Mouse (Mus musculus) cerebellum, adult 2 months (tissue): ENCODE measurements around the gene Zfp358.

ENCODE experiments used
- CTCF ChIP-seq: fragments of 200-500 bp; IDR thresholded peaks from 2 replicates; pipeline ENCODE4 v1.5.1; 2011; ENCODE audit warnings: low read depth, mild to moderate bottlenecking, control low read depth, low read length, moderate library complexity, borderline replicate concordance; ENCODE audit not compliant: insufficient read depth
- POLR2A ChIP-seq: fragments of 200-500 bp; IDR thresholded peaks from 2 replicates; pipeline ENCODE4 v1.6.1; 2011; ENCODE audit warnings: low read length, control low read depth, borderline replicate concordance; ENCODE audit not compliant: insufficient read depth

GRCm38 (mm10) chr8:3475715-3476429 is 17.1 kb upstream of the Zfp358 start:
- TF ChIP-seq CTCF (no peak), POLR2A (no peak)
